Mouse (Mus musculus): ENCODE data around the gene Zfp526. TPM values are rescaled to one million over a fixed set of nuclear protein-coding genes. Genes with fewer than 3 reads are reported as not detected.

Gene Zfp526
- 1 to 10 TPM; 9.3 to 9.4 TPM for total RNA-seq (2021)
- long read RNA-seq, experiment 1: 0 reads
- long read RNA-seq, experiment 2, partial matches to known transcripts: 0 of 1 reads
- long read RNA-seq, experiment 2, other reads (novel, unspliced or antisense): 1 of 1 reads

GRCm38 (mm10) chr7:25221102-25221883, at the start of gene Zfp526:
TSS of gene Zfp526 (plus strand) at chr7:25221425.
- peak; percentile 99 for DNase-seq

GRCm38 (mm10) chr7:25172669-25173068, 48.6 kb upstream of the Zfp526 start:
- no peak for DNase-seq

- DNase-seq: no peak
Measured at GRCm38 (mm10) chr7:25174343-25174742, 46.9 kb upstream of the Zfp526 start.

- no peak for DNase-seq
Measured at GRCm38 (mm10) chr7:25178317-25178716, 42.9 kb upstream of the Zfp526 start.

- DNase-seq: no peak
Measured at GRCm38 (mm10) chr7:25178787-25179605, 42.2 kb upstream of the Zfp526 start.

- peak; percentile 77 to 80 for DNase-seq
Measured at GRCm38 (mm10) chr7:25179606-25180161, 41.5 kb upstream of the Zfp526 start, which contains the start of gene Pou2f2. TSS of gene Pou2f2 (minus strand) at chr7:25179726.

- DNase-seq: no peak
Measured at GRCm38 (mm10) chr7:25180512-25180911, 40.7 kb upstream of the Zfp526 start.

- DNase-seq: peak; percentile 37 to 63
Measured at GRCm38 (mm10) chr7:25181331-25181790, 39.9 kb upstream of the Zfp526 start.

- DNase-seq: no peak
Measured at GRCm38 (mm10) chr7:25181814-25182213, 39.4 kb upstream of the Zfp526 start.

- no peak for DNase-seq
Measured at GRCm38 (mm10) chr7:25184091-25184490, 37.1 kb upstream of the Zfp526 start.

GRCm38 (mm10) chr7:25187662-25188650, 33.3 kb upstream of the Zfp526 start:
- DNase-seq: peak; percentile 86 to 91

- no peak for DNase-seq
Measured at GRCm38 (mm10) chr7:25190806-25191205, 30.4 kb upstream of the Zfp526 start.

GRCm38 (mm10) chr7:25192110-25192509, 29.1 kb upstream of the Zfp526 start:
- no peak for DNase-seq

- DNase-seq: no peak
Measured at GRCm38 (mm10) chr7:25195148-25195547, 26.1 kb upstream of the Zfp526 start.

GRCm38 (mm10) chr7:25196107-25196506, 25.1 kb upstream of the Zfp526 start:
- no peak for DNase-seq

- no peak for DNase-seq
Measured at GRCm38 (mm10) chr7:25197384-25198018, 23.7 kb upstream of the Zfp526 start.

- DNase-seq: no peak
Measured at GRCm38 (mm10) chr7:25203624-25204023, 17.6 kb upstream of the Zfp526 start.

GRCm38 (mm10) chr7:25205355-25206093, 15.7 kb upstream of the Zfp526 start:
- DNase-seq: no peak

GRCm38 (mm10) chr7:25206094-25206830, 15.0 kb upstream of the Zfp526 start:
- DNase-seq: peak in 1 of 2 experiments; percentile 39

Data from adrenal gland, postnatal 36 days (tissue).